Mouse (Mus musculus) midbrain, embryonic 13.5 days (tissue): Measurements from ENCODE around the gene Zfp180. TPM values are rescaled to one million over a fixed set of nuclear protein-coding genes. Genes with fewer than 3 reads are reported as not detected.

Source experiments
- ATAC-seq: fragments of 200-750 bp; cut with Nextera tagmentation; 2 replicates; pipeline ENCODE4 v1.8.0; 2017; ENCODE audit warnings: mild to moderate bottlenecking, moderate TSS enrichment, moderate library complexity
- H3K27ac ChIP-seq: fragments of 300-500 bp; sonication (generic); 2 replicates; pipeline ENCODE4 v1.5.1; 2015; ENCODE audit warnings: inconsistent platforms, mild to moderate bottlenecking, moderate library complexity
- H3K27me3 ChIP-seq: fragments of 300-500 bp; sonication (generic); 2 replicates; pipeline ENCODE4 v1.6.1; 2015; ENCODE audit warnings: mild to moderate bottlenecking, inconsistent platforms
- H3K36me3 ChIP-seq: fragments of 300-500 bp; sonication (generic); 2 replicates; pipeline ENCODE4 v1.6.1; 2015; ENCODE audit warnings: mild to moderate bottlenecking, inconsistent platforms
- H3K4me1 ChIP-seq: fragments of 300-500 bp; sonication (generic); replicated peaks from 2 replicates; pipeline ENCODE4 v1.6.1; 2015; ENCODE audit warnings: inconsistent platforms
- H3K4me2 ChIP-seq: fragments of 300-500 bp; sonication (generic); replicated peaks from 2 replicates; pipeline ENCODE4 v1.6.1; 2015; ENCODE audit warnings: moderate library complexity, mild to moderate bottlenecking, inconsistent platforms
- H3K4me3 ChIP-seq: fragments of 300-500 bp; sonication (generic); replicated peaks from 2 replicates; pipeline ENCODE4 v1.5.1; 2015; ENCODE audit warnings: mild to moderate bottlenecking, inconsistent platforms
- H3K9ac ChIP-seq: fragments of 300-500 bp; sonication (generic); replicated peaks from 2 replicates; pipeline ENCODE4 v1.6.1; 2015; ENCODE audit warnings: mild to moderate bottlenecking, inconsistent platforms
- H3K9me3 ChIP-seq: fragments of 300-500 bp; sonication (generic); 2 replicates; pipeline ENCODE4 v1.6.1; 2016; ENCODE audit warnings: mild to moderate bottlenecking, inconsistent platforms
- WGBS: fragments of 180-500 bp; shearing (Covaris S2); methylation state at CpG from one replicate; pipeline ENCODE4 v1.1.7; 2015; 5-methylcytosine and 5-hydroxymethylcytosine counted together
- polyA plus RNA-seq: library from polyadenylated mRNA; unstranded; fragments of >200 nt; fragmentation: Nextera tagmentation; extraction: Ambion mirVana; gene quantifications from 2 replicates; pipeline ENCODE4 v1.2.1, GENCODE M21; 2015

Gene Zfp180
- polyA plus RNA-seq, 1 experiment from 2014 or later = 33.6 TPM

GRCm38 (mm10) chr7:24112156-24112856 lies 30.6 kb downstream of the Zfp180 start, which contains the start of gene Zfp112:
TSS of gene Zfp112 (plus strand) at chr7:24112314.
- H3K9me3 ChIP-seq = peaks cover 18% of the 10 kb centered on the region
- peaks cover 8% of the 10 kb centered on the region for H3K4me1 ChIP-seq
- H3K27me3 ChIP-seq = no peaks in the 10 kb centered on the region
- WGBS = 1% methylated on average over 23 of the region's 23 CpGs
- H3K4me3 ChIP-seq = peak within 1 kb of the TSS; percentile 72
- ATAC-seq = peak; percentile 98
- peak within 1 kb of the TSS; percentile 56; the same call in 1 of the 2 replicates for H3K27ac ChIP-seq
- peaks cover 27% of the 10 kb centered on the region for H3K36me3 ChIP-seq
- peak within 1 kb of the TSS; percentile 69 for H3K4me2 ChIP-seq
- peak within 1 kb of the TSS; percentile 90 for H3K9ac ChIP-seq

GRCm38 (mm10) chr7:24113001-24113400 lies 31.3 kb downstream of the Zfp180 start:
- WGBS = 16% methylated on average over 12 of the region's 12 CpGs
- ATAC-seq = 0 out of 2 replicates have a peak, but pooled peaks have one; percentile 0

GRCm38 (mm10) chr7:24116655-24117054 lies 34.9 kb downstream of the Zfp180 start:
- no peak for ATAC-seq
- H3K27me3 ChIP-seq = no peaks in the 10 kb centered on the region
- no peak overlapping the region for H3K4me3 ChIP-seq
- no peak overlapping the region for H3K4me2 ChIP-seq
- H3K27ac ChIP-seq = no peak overlapping the region
- 0 out of 2 replicates have a peak, but pooled peaks cover 4% of the 10 kb centered on the region for H3K36me3 ChIP-seq
- 85% methylated on average over 4 of the region's 4 CpGs for WGBS
- H3K9ac ChIP-seq = no peak overlapping the region
- peaks cover 8% of the 10 kb centered on the region for H3K4me1 ChIP-seq
- no peaks in the 10 kb centered on the region for H3K9me3 ChIP-seq

More at GRCm38 (mm10) chr7:24113001-24113400, 31.3 kb downstream of the Zfp180 start:
- H3K27me3 ChIP-seq = no peaks in the 10 kb centered on the region
- H3K36me3 ChIP-seq = peaks cover 21% of the 10 kb centered on the region
- H3K4me3 ChIP-seq = peak overlapping the region; percentile 72
- H3K4me1 ChIP-seq = peaks cover 8% of the 10 kb centered on the region
- H3K9me3 ChIP-seq = peaks cover 12% of the 10 kb centered on the region
- H3K27ac ChIP-seq = peak overlapping the region; percentile 56; the same call in 1 of the 2 replicates
- H3K4me2 ChIP-seq = peak overlapping the region; percentile 69
- H3K9ac ChIP-seq = peak overlapping the region; percentile 90

- peak overlapping the region; percentile 82 for H3K9ac ChIP-seq
- 0 out of 2 replicates have a peak overlapping the region, but pooled peaks have one; percentile 2 for H3K27ac ChIP-seq
- peak overlapping the region; percentile 74 for H3K4me3 ChIP-seq
- H3K36me3 ChIP-seq = peaks cover 25% of the 10 kb centered on the region
- no peaks in the 10 kb centered on the region for H3K27me3 ChIP-seq
- peaks cover 20% of the 10 kb centered on the region for H3K4me1 ChIP-seq
- H3K9me3 ChIP-seq = no peaks in the 10 kb centered on the region
- peak; percentile 72 for ATAC-seq
- WGBS = 16% methylated on average over 6 of the region's 6 CpGs
- peak overlapping the region; percentile 74 for H3K4me2 ChIP-seq
Observed at GRCm38 (mm10) chr7:24133425-24133995, 51.8 kb downstream of the Zfp180 start.

GRCm38 (mm10) chr7:24133996-24134828 lies 52.5 kb downstream of the Zfp180 start, which contains the start of gene Zfp235:
TSS of gene Zfp235 (plus strand) at chr7:24134169.
- peak; percentile 97 for ATAC-seq
- H3K9me3 ChIP-seq = no peaks in the 10 kb centered on the region
- H3K4me1 ChIP-seq = peaks cover 20% of the 10 kb centered on the region
- WGBS = 4% methylated on average over 32 of the region's 32 CpGs
- peak within 1 kb of the TSS; percentile 74 for H3K4me2 ChIP-seq
- peak within 1 kb of the TSS; percentile 74 for H3K4me3 ChIP-seq
- peaks cover 32% of the 10 kb centered on the region for H3K36me3 ChIP-seq
- 0 out of 2 replicates have a peak within 1 kb of the TSS, but pooled peaks have one; percentile 2 for H3K27ac ChIP-seq
- H3K27me3 ChIP-seq = no peaks in the 10 kb centered on the region
- peak within 1 kb of the TSS; percentile 82 for H3K9ac ChIP-seq

- H3K4me2 ChIP-seq = no peak overlapping the region
- no peaks in the 10 kb centered on the region for H3K27me3 ChIP-seq
- ATAC-seq = no peak
- peaks cover 57% of the 10 kb centered on the region for H3K36me3 ChIP-seq
- no peak overlapping the region for H3K4me3 ChIP-seq
- no peak overlapping the region for H3K27ac ChIP-seq
- H3K4me1 ChIP-seq = no peaks in the 10 kb centered on the region
- no peak overlapping the region for H3K9ac ChIP-seq
- WGBS = 94% methylated on average over 6 of the region's 6 CpGs
- peaks cover 7% of the 10 kb centered on the region; the same call in 1 of the 2 replicates for H3K9me3 ChIP-seq
Observed at GRCm38 (mm10) chr7:24142566-24142965, 60.8 kb downstream of the Zfp180 start.

GRCm38 (mm10) chr7:24153272-24153671 lies 71.5 kb downstream of the Zfp180 start:
- H3K9me3 ChIP-seq = peaks cover 2% of the 10 kb centered on the region; the same call in 1 of the 2 replicates
- H3K36me3 ChIP-seq = no peaks in the 10 kb centered on the region
- ATAC-seq = no peak
- H3K4me2 ChIP-seq = no peak overlapping the region
- H3K27ac ChIP-seq = no peak overlapping the region
- no peak overlapping the region for H3K9ac ChIP-seq
- no peaks in the 10 kb centered on the region for H3K4me1 ChIP-seq
- no peaks in the 10 kb centered on the region for H3K27me3 ChIP-seq
- WGBS = 11% methylated on average over 1 of the region's 1 CpGs
- H3K4me3 ChIP-seq = no peak overlapping the region

Other genes with a start within 250 kb of the Zfp180 start
- gene Vmn1r176, start 244.6 kb upstream of the Zfp180 start, polyA plus RNA-seq = not detected in 2 replicates
- not detected in 2 replicates for gene Vmn1r177, start 215.5 kb upstream of the Zfp180 start, polyA plus RNA-seq
- not detected in 2 replicates for gene Vmn1r178, start 189.9 kb upstream of the Zfp180 start, polyA plus RNA-seq
- gene Vmn1r179, start 154.9 kb upstream of the Zfp180 start, polyA plus RNA-seq = not detected in 2 replicates
- gene Vmn1r180, start 131.3 kb upstream of the Zfp180 start, polyA plus RNA-seq = not detected in 2 replicates
- not detected in 2 replicates for gene Vmn1r181, start 107.3 kb upstream of the Zfp180 start, polyA plus RNA-seq
- not detected in 2 replicates for gene V1rd19, start 80.2 kb upstream of the Zfp180 start, polyA plus RNA-seq
- not detected in 2 replicates for gene Vmn1r183, start 28.7 kb upstream of the Zfp180 start, polyA plus RNA-seq
- gene Zfp112, start 30.4 kb downstream of the Zfp180 start, polyA plus RNA-seq = 9.7 and 11.3 TPM in 2 replicates
- 20.6 and 21.4 TPM in 2 replicates for gene Zfp235, start 52.2 kb downstream of the Zfp180 start, polyA plus RNA-seq
- 4.8 and 5.2 TPM in 2 replicates for gene Zfp114, start 93.1 kb downstream of the Zfp180 start, polyA plus RNA-seq
- 5.7 and 9.2 TPM in 2 replicates for gene Zfp111, start 129.5 kb downstream of the Zfp180 start, polyA plus RNA-seq
- 3.9 and 4.5 TPM in 2 replicates for gene Zfp109, start 155.6 kb downstream of the Zfp180 start, polyA plus RNA-seq
- gene Zfp108, start 172.9 kb downstream of the Zfp180 start, polyA plus RNA-seq = 4.6 and 5.1 TPM in 2 replicates
- 7.7 and 7.8 TPM in 2 replicates for gene Zfp93, start 188.5 kb downstream of the Zfp180 start, polyA plus RNA-seq
- 41.2 and 49.4 TPM in 2 replicates for gene Zfp61, start 219.3 kb downstream of the Zfp180 start, polyA plus RNA-seq
- gene Zfp94, start 234.7 kb downstream of the Zfp180 start, polyA plus RNA-seq = 19.4 and 22.0 TPM in 2 replicates